Mouse (Mus musculus) CD4-positive, CD25-positive, alpha-beta regulatory T cell, adult 4 months (primary cell): ENCODE measurements around the gene Shoc2. TPM values are rescaled to one million over a fixed set of nuclear protein-coding genes. Genes with fewer than 3 reads are reported as not detected.
"Not testable (repeated sequence)": the region's sequence is repeated elsewhere in the genome, so short reads cannot be mapped to it uniquely, and the experiment has no call there.

Experiments used
- ATAC-seq: one replicate; pipeline ENCODE4 v1.8.0; 2017
- polyA plus RNA-seq, 2 experiments: library from polyadenylated mRNA; unstranded; fragments of 100-300 nt; shearing (Covaris generic); gene quantifications; one replicate each; pipeline ENCODE4 v1.2.1; 2017

Shoc2 gene
- polyA plus RNA-seq, 2 experiments from 2014 or later = 65.7 to 68.8 TPM

DNA sequence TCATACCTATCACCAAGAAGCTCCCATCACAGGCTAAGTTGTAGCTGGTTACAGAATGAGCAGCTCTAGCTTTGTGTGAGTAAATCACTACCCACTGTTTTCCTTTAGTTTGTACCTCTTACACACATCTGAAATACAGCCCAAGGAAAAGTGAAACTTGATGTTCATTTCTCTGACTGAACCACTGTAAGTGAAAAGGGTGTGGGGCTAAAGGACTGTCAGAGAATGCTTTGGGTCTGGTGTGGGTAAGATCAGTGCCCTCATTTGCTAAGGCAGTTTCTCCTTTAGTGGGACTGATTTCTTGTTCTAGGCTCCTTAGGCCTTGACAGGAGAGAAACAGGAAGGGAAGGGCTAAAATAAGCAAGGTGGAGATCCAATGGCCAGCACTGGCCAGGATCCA lies 10.1 kb upstream of the Shoc2 start:
- ATAC-seq = no peak

DNA sequence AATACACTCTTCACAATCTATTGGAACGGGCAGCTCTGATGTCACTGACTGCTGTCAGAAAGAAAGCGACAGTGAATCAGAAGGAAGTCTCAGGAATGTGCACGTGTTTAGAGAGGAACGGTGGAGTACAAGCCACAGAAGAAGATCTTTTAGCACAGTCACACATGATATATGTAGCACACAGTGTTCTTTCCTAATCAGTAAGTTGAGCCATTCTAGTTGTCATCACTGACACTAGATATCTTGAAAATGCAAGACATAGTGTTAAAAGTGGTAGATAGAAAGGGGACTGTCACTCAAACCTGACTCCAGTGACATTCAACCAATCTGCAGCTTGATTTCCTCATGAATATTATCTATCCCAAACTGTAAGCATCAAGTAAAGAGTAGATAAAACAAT lies 4.6 kb upstream of the Shoc2 start:
- ATAC-seq = no peak

DNA sequence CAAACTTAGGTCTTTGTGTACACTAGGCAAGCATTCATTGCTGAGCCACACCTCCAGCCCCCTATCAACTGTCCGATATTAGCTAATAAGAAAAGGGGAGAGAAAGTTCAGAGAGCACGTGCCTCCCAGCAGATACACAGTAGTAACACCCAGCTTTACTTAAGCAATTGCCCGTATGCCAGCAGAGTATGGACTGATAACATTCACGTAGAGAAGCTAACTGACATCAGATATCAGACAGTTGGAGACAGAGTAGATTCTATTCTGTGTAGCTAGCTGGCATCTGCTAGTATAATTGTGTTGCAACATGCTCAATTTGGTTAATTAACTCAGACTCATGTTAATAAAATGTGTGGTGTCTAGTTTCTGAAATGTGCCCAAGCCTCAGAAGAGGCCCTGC lies 3.0 kb upstream of the Shoc2 start:
- no peak for ATAC-seq

DNA sequence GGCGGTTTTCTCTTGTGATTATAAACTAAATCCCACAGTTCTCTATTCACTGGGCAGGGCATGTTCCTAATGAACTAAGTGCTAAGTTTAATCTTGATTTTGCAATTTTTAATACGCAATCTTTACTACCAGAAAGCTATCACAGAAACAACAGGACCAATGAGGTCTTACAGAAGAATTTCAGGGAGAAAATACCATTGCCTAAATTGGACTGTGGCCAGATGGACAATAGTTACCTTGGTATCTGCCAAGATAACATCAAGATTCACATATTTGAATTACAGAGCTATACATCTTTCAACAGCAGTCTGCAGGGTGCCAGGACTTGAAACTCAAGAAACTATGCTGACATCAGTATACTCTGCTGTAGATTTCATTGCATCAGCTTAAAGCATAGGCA lies 1.8 kb upstream of the Shoc2 start:
- no peak for ATAC-seq

DNA sequence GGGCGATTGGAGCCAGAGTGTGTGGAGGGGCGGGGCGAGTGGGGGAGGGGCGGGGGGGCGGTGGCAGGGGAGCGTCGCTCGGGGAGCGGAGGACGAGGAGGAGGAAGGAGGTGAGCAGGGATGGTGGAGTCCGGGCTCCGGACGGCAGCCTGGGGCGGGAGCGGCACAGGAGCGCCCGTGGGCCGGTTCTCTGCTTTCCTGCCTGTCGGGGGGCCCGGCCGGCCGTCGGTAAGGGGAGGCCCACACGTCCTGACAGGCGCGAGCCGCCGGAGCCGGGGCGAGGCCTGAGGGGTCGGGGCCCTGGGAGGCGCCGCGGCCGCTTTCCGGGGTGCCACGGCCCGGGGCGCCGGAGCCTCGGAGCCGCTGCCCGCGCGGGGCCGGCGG lies 672 bp downstream of the Shoc2 start:
- peak; percentile 1 for ATAC-seq

DNA sequence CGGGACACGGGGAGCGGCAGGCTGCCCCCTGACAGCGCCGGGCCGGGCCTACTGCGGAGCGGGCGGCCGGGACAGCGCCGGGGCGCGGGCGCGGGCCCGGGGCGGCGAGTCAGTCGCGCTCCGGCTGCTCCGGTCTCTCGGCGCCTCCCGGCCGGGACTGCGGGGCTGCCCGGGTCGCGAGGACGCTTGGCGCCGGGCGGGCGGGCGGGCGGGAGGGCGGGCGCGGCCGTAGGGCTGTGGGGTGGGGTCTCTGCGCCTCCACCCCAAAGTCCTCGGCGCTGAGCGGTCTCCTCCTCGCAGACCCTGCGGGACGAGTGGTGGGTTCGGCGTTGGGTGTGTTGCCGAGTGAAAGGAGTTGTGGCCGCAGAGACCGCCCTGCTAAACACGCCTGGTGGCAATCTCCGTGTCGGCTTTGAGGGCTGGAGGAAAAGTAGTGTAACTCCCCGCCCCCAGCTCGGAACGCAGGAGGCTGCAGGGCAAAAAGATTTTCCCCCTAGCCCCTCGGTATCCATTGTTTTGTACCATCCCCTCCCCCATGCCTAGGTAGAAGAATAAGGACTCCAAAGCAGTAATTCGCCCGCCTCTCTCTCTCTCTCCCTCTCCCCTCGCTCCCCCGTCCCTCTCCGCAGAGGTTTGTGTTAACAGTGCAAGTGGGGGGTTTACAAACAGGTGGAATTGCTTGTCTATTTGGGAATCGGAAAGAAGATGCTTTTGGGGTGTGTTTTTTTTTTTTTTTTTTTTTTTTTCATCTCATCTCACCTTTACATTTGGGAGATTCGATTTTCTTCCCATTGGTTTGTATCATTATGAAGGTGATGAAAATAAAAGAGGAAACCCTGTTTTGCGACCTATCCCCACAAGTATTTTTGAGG lies 1.3 kb downstream of the Shoc2 start:
- no peak for ATAC-seq

DNA sequence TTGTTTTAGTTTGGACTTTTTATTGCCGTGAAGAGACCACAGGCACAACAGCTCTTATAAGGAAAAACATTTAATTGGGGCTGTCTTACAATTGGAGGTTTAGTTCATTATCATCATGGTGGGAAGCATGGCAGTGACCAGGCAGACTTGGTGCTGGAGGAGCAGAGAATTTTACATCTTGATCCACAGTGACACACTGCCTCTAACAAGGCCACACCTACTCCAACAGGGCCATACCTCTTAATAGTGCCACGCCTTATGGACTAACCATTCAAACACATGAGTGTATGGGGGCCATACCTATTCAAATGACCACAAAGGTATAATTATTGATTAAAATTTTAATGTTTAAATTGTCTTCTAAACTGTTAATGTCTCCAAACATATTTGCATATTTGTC lies 13.4 kb downstream of the Shoc2 start:
- ATAC-seq = no peak

DNA sequence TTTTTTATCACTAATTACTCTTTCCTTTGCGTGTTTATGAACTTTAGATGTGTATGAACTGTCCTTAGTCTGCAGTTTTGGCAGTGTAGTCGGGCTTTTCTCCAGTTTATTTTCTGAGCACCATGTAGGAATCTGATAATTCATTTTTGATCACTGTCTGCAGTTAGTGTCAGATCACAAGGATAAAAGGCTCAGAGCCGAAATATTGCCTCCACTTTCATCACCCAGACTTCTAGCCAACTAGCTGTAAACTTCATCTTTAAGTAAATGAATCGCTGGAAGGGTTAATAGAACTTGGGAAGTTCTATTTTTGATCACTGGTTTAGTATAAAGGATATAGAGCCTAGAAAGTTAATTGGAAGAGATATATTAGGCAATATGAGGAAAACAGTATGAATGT lies 18.4 kb downstream of the Shoc2 start:
- no peak for ATAC-seq

DNA sequence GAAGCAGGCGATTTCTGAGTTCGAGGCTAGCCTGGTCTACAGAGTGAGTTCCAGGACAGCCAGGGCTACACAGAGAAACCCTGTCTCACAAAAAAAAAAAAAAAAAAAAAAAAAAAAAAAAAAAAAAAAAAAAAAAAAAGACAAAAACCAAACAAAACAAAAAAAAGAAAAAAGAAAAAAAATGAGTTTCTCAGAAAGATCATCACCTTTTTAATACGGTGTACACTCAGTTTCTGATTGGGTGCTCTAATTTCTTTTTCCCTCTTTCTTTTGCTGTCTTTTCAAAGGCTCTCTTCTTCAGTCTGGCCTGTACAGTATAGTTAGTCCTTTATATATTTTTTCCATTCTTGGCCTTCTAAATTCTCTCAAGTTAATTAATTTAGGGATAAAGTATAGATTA lies 20.2 kb downstream of the Shoc2 start:
- ATAC-seq = not testable (repeated sequence)

DNA sequence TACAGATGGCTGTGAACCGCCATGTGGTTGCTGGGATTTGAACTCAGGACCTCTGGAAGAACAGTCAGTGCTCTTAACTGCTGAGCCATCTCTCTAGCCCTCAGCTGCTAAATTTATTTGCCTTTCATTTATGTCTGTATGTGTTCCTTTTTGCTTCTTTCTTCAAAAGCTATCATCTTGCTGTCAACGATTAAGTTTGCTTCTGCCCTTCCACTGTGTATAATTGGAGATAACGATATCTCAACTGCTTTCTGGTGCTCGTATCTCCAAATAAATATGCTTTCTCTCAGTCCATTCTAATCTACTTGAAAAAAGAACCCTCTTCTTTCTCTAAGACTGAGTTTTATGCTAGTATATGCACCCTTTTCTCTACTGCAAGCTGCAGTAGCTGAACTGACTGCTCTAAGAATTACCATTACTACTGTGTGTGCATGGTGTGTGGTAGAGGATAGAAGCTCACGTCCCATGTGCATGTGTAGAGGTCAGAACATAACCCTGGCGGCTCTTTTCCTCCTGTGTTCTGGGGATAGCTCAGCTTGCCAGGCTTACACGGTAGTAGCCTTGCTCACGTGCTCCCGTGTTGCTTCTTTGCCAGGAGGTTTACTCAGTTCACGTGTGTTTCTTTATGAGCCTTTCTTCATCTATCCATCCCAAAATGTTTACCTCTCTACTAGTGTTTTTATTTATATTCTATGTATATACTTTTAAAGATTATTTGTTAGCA lies 21.0 kb downstream of the Shoc2 start:
- no peak for ATAC-seq

DNA sequence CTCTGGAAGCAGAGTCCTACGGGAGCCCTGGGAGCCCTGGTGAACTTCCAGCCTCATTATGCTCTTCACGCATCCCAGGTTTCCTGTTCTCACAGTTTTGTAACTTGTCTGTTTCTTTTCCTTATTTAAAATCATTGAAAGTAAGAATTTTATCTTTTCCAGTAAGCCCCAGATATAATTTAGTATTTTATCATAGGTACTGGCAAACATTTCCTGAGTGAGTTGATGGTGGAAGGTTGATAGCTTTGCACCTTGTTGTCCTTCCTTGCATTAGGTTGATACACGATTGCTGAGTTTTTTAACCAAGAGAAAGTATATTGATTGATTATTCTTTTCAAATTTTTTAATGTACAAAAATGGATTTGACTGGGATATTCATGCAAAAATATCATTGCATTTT lies 25.1 kb downstream of the Shoc2 start:
- ATAC-seq = no peak

DNA sequence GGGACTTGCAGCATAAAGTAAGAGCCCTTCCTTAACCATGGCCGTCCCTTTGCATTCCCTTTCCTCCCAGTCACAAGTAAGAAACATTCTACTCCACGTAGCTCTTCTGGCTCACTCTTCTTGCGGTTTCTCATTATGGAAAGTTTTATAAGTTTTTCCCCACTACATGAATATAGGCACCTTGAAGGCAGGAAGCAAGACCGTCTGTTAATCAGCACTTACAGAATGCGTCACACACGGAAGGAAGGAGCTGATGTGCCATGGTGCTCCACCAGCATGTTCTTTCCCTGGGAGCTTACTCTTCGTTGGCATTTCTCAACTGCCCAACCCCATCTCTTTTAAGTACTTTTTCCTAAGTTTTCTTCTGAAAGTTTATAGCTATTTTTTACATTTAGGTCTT lies 27.8 kb downstream of the Shoc2 start:
- peak; percentile 90 for ATAC-seq

DNA sequence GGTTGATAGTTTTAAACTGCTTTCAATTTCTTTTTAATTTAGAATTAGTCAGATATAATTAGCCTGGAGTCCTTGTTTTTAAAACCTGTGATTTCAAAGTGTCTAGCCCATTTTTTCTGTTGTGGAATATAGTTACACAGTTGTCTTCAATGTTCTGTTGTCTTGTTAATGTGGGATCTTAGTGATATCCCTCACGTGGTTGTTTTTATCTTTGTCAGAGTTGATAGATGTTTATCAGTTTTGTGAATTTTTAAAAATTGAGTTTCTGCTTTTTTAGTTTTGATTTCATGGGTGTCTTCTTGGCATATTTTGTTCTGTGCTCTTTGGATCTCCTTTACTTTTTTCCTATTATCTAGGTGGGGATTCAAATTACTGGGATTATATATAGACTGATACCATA lies 29.6 kb downstream of the Shoc2 start:
- ATAC-seq = no peak

DNA sequence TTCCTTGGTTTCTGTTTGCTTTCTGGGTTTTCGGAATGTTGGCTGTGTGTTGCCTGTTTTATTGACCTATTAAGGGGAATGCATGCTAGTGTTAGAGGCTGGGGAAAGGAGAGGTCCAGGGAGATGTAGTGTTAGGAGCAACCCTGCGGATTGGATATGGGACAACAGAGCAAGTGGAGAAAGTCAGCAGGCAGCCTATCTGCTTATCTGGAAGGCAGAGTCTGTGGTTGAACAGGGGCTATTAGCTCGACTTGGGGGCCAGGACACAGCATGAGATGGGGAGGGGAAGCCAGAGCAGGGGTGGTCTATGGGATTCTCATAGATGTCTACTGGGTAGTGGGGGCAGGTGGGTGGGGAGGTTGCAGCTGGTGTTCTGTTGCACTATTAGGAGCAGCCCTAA lies 37.9 kb downstream of the Shoc2 start:
- ATAC-seq = no peak

DNA sequence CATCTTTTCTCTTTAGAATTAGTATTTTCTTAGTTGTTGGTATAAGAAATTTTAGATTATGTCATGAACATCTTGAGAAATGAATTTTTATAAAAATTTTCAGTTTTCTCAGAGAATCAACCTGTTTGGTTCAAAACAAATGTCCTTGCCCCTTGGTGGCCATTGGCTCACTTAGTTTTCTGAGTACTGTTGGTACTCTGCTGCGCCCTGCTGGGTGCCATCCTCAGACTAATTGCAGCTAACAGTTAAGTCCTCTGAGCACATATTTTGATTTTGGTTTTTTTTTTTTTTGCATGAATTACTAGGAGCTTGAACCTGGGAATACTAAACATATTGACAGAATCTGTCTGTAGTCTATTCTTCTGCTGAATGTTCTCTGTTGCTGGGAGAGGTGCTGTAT lies 39.2 kb downstream of the Shoc2 start:
- ATAC-seq = no peak

DNA sequence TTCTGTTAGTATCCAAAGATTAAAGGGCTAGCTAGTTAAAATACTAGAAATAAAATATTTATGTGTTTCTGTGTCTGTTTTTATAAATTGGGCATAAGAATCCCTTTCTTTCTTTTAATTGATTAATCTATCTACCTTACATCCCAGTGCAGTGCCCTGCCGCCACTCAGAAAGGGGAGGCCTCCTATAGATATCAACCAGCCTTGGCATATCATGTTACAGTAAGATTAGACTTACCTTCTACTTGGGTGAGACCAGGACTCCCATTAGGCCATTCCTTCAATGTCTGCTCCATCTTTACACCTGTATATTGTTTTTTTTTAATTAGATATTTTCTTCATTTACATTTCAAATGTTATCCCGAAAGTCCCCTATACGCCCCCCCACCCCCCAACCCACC lies 40.5 kb downstream of the Shoc2 start:
- no peak for ATAC-seq

DNA sequence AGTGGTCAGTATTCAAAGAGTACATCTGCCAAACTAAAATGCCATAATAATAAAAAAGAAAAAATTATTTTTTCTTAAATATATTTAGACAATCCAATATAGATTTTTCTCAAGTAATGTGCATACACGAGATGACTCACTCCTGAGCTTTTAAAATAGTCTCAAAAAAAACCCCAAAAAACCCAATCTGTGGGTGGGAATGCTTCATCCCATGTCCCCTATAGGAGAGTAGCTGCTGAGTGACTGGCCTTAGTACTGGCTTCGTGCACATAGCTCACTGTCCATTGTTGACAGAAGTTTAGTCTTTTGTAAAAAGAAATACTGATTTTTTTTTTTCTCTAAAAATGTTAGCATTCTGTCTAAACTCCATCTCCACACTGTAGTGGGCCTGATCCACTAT lies 46.4 kb downstream of the Shoc2 start:
- no peak for ATAC-seq

DNA sequence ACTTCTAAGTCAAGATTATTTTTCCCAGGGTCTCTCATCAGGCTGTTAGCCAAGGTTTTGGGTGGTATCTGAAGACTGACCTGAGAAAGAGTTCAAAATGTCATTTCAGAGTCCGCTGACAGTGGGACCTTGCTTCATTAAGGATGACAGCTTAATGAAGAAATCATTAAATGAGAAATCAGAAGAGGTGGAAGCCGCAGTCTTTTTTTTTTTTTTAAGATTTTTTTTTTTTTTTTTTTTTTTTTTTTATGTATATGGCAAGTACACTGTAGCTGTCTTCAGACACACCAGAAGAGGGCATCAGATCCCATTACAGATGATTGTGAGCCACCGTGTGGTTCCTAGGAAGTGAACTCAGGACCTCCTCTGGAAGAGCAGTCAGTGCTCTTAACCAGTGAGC lies 49.8 kb downstream of the Shoc2 start:
- ATAC-seq = no peak

DNA sequence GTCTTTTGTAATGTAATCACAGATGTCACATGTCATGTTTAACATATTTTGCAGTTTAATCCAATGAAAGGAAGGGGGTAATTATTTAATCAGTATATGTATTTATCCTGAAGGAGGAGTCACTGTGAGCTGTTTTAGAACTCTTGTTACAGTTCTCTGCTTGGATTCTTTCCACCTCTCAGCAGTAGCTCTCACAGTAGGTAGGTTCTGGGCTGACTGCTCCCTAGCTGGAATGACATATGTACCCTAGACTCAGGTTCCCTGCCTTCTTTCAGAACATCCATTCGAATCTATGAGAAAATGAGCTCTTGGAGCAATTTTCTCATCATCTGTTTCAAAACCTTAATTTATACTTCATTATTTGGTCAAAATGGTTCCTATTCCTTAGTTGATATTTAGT lies 50.2 kb downstream of the Shoc2 start:
- no peak for ATAC-seq

DNA sequence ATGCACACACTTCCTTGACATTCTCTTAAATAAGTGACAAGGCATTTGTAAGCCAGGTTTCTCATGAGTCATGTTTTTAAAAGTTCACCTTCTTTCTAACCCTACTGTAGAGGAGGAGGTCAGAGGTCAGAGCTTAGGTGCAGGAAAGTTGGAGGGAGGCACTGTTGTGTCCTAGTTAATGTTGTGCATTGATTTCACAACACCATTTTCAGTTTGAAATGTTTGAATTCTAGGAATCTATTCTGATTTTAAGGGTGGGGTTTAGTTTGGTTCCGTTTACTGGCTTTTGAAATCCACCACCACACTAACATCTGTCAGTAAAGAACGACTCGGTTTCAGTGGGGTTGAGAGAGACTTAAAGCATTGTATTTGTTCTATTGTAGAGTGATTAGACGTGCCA lies 66.9 kb downstream of the Shoc2 start:
- no peak for ATAC-seq

DNA sequence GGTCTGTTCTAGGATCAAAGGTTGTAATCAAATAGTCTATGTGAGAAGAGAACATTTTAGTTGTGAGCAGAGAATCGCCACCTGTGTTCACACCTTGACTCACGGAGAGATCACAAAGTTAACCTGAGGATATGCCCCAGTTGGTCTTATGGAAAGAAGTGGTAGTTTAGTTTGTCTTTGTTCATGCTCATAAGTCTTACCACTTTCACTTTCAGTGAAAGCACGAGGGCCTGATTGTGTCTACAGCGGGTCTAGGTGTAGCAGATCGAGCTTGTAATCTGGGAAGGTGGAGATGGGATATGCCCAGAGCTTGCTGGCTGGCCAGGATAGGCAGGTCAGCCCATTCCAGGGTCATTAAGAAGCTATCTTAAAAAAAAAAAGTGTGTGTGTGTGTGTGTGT lies 70.9 kb downstream of the Shoc2 start:
- ATAC-seq = peak; percentile 71

DNA sequence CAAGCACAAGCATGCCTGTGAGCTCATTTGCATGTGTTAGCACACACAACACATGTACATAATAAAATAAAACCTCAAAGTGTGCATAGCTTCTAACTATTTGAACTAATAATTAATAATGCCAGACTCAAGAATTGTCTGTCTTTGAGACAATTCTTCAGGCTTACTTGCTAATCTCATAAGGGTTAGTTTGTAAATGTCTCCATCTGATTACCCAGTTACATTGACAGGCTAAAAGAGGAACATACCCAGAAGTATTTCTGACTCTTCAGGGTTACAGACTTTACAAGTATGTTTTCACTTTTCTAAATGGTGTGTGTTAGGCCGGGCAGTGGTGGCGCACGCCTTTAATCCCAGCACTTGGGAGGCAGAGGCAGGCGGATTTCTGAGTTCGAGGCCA lies 71.4 kb downstream of the Shoc2 start:
- ATAC-seq = peak; percentile 28

DNA sequence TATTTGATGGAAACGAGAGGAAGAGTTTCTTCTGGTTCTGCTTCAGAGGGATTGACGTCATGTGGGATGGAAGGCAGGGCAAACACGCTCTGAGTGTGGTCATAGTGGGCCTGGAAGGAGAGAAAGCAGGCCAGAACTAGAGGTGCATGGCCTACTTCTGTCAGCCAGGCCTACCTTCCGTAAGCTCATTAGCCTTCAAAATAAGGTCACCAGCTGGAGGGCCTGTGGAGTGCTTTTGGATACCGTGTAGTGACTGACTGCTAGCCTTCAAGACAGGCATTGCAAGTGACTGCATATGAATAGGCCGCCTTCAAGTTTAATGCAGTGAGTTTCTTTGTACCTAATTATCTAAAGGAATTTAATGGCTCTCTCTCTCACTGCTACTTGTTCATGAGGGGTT lies 91.0 kb downstream of the Shoc2 start:
- ATAC-seq = no peak

DNA sequence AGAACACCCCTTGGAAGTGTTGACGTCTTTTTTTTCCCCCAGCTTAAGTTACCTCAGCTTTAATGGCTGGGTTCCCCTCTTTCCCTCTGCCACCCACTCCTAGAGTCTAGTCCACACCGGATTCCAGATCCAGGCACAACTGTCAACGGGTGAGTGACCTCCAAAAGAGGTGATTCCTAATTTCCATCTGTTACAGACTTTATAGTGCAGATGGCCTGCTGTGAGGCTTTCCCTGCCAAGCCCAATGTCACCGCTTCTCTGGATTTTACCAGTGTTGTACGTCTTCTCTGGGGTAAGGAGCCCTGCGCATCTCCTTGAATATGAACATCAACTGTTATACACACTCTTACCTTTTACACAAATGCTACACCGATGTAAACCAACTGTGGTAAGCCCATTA lies 95.3 kb downstream of the Shoc2 start:
- no peak for ATAC-seq
